Mouse (Mus musculus) megakaryocyte, embryonic 14.5 days (primary cell): ENCODE data around the gene Rpl27a. TPM values are rescaled to one million over a fixed set of nuclear protein-coding genes. Genes with fewer than 3 reads are reported as not detected.
A peak's percentile ranks its signal among the peaks of the same experiment; 100 is the strongest.

Experiments
- H3K27me3 ChIP-seq: replicated peaks from 2 replicates; pipeline ENCODE3; 2012; ENCODE audit warnings: inconsistent platforms
- H3K36me3 ChIP-seq: replicated peaks from 2 replicates; pipeline ENCODE3; 2012; ENCODE audit warnings: low read length, inconsistent platforms, mixed read lengths
- H3K4me1 ChIP-seq: 2 replicates; pipeline ENCODE4 v1.6.1; 2012; ENCODE audit warnings: inconsistent platforms
- H3K4me3 ChIP-seq: replicated peaks from 2 replicates; pipeline ENCODE3; 2012; ENCODE audit warnings: moderate library complexity, mild to moderate bottlenecking, inconsistent platforms
- H3K9me3 ChIP-seq: 2 replicates; pipeline ENCODE4 v1.6.1; 2012; ENCODE audit warnings: inconsistent platforms
- FLI1 ChIP-seq: IDR thresholded peaks from 2 replicates; pipeline ENCODE4 v1.6.1; 2012; ENCODE audit warnings: low read length, inconsistent platforms, mixed read lengths
- GATA1 ChIP-seq: IDR thresholded peaks from 3 replicates; pipeline ENCODE4 v1.6.1; 2012; ENCODE audit warnings: mixed read lengths, low read length, inconsistent platforms, borderline replicate concordance
- polyA plus RNA-seq: library from polyadenylated mRNA; stranded (reverse); fragments of >175 nt; gene quantifications from 2 replicates; pipeline ENCODE4 v1.2.3, GENCODE M21; 2012; ENCODE audit warnings: low replicate concordance; ENCODE audit not compliant: insufficient read depth

The Rpl27a gene
- polyA plus RNA-seq, 1 experiment: 9,018 TPM

GRCm38 (mm10) chr7:109507572-109507971 lies 11.4 kb upstream of the Rpl27a start:
- peaks cover 16% of the 10 kb centered on the region for H3K4me1 ChIP-seq
- no peaks in the 10 kb centered on the region for H3K36me3 ChIP-seq
- TF ChIP-seq GATA1 (no peak), FLI1 (no peak)
- H3K27me3 ChIP-seq: peaks cover 7% of the 10 kb centered on the region
- H3K9me3 ChIP-seq: no peaks in the 10 kb centered on the region
- H3K4me3 ChIP-seq: no peak overlapping the region

- no peaks in the 10 kb centered on the region for H3K9me3 ChIP-seq
- TF ChIP-seq GATA1 (no peak), FLI1 (no peak)
- peaks cover 16% of the 10 kb centered on the region for H3K4me1 ChIP-seq
- no peak within 1 kb of the TSS for H3K4me3 ChIP-seq
- H3K36me3 ChIP-seq: no peaks in the 10 kb centered on the region
- H3K27me3 ChIP-seq: peaks cover 7% of the 10 kb centered on the region
Observed at GRCm38 (mm10) chr7:109508034-109508433, 10.9 kb upstream of the Rpl27a start, which contains the start of gene Trim66. Gene Trim66, minus strand, starts transcription at chr7:109508134.

- Histone ChIP-seq H3K27me3 (peaks cover 7% of the 10 kb centered on the region), H3K4me1 (peaks cover 20% of the 10 kb centered on the region), H3K9me3 (no peaks in the 10 kb centered on the region), H3K4me3 (no peak overlapping the region), H3K36me3 (no peaks in the 10 kb centered on the region)
- TF ChIP-seq GATA1: no peak
- TF ChIP-seq FLI1: no peak
Observed at GRCm38 (mm10) chr7:109510799-109511198, 8.1 kb upstream of the Rpl27a start.

GRCm38 (mm10) chr7:109511838-109512237 lies 7.1 kb upstream of the Rpl27a start:
- Histone ChIP-seq H3K4me1 (peaks cover 25% of the 10 kb centered on the region), H3K27me3 (peaks cover 7% of the 10 kb centered on the region), H3K36me3 (no peaks in the 10 kb centered on the region), H3K4me3 (no peak overlapping the region), H3K9me3 (no peaks in the 10 kb centered on the region)
- TF ChIP-seq FLI1 (no peak), GATA1 (no peak)

- Histone ChIP-seq H3K36me3 (peaks cover 16% of the 10 kb centered on the region), H3K9me3 (no peaks in the 10 kb centered on the region), H3K4me3 (no peak overlapping the region), H3K4me1 (peaks cover 46% of the 10 kb centered on the region), H3K27me3 (no peaks in the 10 kb centered on the region)
- no peak for TF ChIP-seq GATA1
- no peak for TF ChIP-seq FLI1
Observed at GRCm38 (mm10) chr7:109516500-109516899, 2.4 kb upstream of the Rpl27a start.

GRCm38 (mm10) chr7:109518036-109518681 lies 788 bp upstream of the Rpl27a start:
- Histone ChIP-seq H3K4me1 (peaks cover 57% of the 10 kb centered on the region), H3K4me3 (peak overlapping the region; percentile 99), H3K27me3 (no peaks in the 10 kb centered on the region), H3K9me3 (no peaks in the 10 kb centered on the region), H3K36me3 (peaks cover 33% of the 10 kb centered on the region)
- no peak for TF ChIP-seq FLI1

GRCm38 (mm10) chr7:109519936-109520335 lies 989 bp downstream of the Rpl27a start:
- no peaks in the 10 kb centered on the region for H3K27me3 ChIP-seq
- no peaks in the 10 kb centered on the region for H3K9me3 ChIP-seq
- H3K4me3 ChIP-seq: peak overlapping the region; percentile 99
- TF ChIP-seq FLI1: no peak
- H3K36me3 ChIP-seq: peaks cover 50% of the 10 kb centered on the region
- H3K4me1 ChIP-seq: peaks cover 68% of the 10 kb centered on the region

- Histone ChIP-seq H3K9me3 (no peaks in the 10 kb centered on the region), H3K36me3 (peaks cover 70% of the 10 kb centered on the region), H3K4me1 (peaks cover 78% of the 10 kb centered on the region), H3K27me3 (no peaks in the 10 kb centered on the region), H3K4me3 (no peak overlapping the region)
- TF ChIP-seq FLI1 (no peak), GATA1 (no peak)
Observed at GRCm38 (mm10) chr7:109522084-109522483, 3.1 kb downstream of the Rpl27a start.

- TF ChIP-seq GATA1 (no peak), FLI1 (no peak)
- Histone ChIP-seq H3K4me1 (peaks cover 74% of the 10 kb centered on the region), H3K36me3 (peaks cover 79% of the 10 kb centered on the region)
Observed at GRCm38 (mm10) chr7:109523304-109523703, 4.4 kb downstream of the Rpl27a start.

GRCm38 (mm10) chr7:109523741-109524441 lies 4.9 kb downstream of the Rpl27a start:
- Histone ChIP-seq H3K4me1 (peaks cover 78% of the 10 kb centered on the region), H3K36me3 (peaks cover 82% of the 10 kb centered on the region), H3K9me3 (no peaks in the 10 kb centered on the region), H3K27me3 (no peaks in the 10 kb centered on the region), H3K4me3 (no peak overlapping the region)
- TF ChIP-seq GATA1 (no peak), FLI1 (no peak)

More at GRCm38 (mm10) chr7:109523304-109523703, 4.4 kb downstream of the Rpl27a start:
- Histone ChIP-seq H3K27me3 (no peaks in the 10 kb centered on the region), H3K4me3 (no peak overlapping the region), H3K9me3 (no peaks in the 10 kb centered on the region)
